21 mouse cellular contexts compared by ENCODE assay signal in the genomic region with DNA sequence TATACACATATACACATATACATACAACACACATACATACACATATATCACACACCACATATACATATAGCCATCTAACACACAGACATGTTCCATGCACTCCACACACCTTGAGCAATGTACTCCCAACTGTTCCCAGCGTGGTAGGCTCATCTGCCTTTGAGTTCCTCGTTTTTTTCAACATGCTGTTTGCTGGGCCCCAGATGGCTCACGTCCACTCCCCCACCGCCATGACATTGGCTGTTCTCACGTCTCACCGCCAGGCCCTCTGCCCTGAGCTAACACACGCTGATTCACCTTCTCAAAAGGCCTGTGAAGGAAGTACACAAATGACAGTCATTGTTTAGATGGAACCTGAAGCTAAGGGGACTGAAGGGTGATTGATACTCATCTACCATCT. TPM values are rescaled to one million over a fixed set of nuclear protein-coding genes. Genes with fewer than 3 reads are reported as not detected.
DNase-seq lines count a peak whose midpoint lies in the region; ATAC-seq and TF ChIP-seq lines count a peak whose summit lies in the region.
"Had no signal": no experiment of that assay in that cellular context is flagged by ENCODE, and none has a peak within 500 bp of the region (broad histone marks: within the 10 kb centered on the region; RNA-seq: fewer than 3 reads in every experiment).

No protein-coding gene starts in this region.

- H3K4me1 ChIP-seq in embryonic facial prominence, embryonic 12.5 days: peaks cover 7% of the 10 kb centered on the region; the same call in 1 of the 2 replicates
- peaks cover 29% of the 10 kb centered on the region for H3K4me1 ChIP-seq in embryonic facial prominence, embryonic 10.5 days
- H3K4me1 ChIP-seq in MEL (ENCODE audit: control insufficient read depth in 1 of 2, insufficient read depth in 2 of 2, low read length in 2 of 2): peaks cover 6 to 32% of the 10 kb centered on the region in 2 experiments
- H3K4me1 ChIP-seq in intestine, embryonic 16.5 days (ENCODE audit: control insufficient read depth, insufficient read depth, low read length): peaks cover 40% of the 10 kb centered on the region
- H3K4me1 ChIP-seq in forebrain, embryonic 15.5 days: no peaks in the 10 kb centered on the region

- H3K27me3 ChIP-seq in embryonic facial prominence, embryonic 12.5 days: no peaks in the 10 kb centered on the region
- H3K27me3 ChIP-seq in embryonic facial prominence, embryonic 10.5 days (replicated peaks; ENCODE audit: low read depth, poor library complexity, severe bottlenecking): no peaks in the 10 kb centered on the region
- H3K27me3 ChIP-seq in MEL (ENCODE audit: control insufficient read depth in 1 of 2, insufficient read depth in 2 of 2, low read length in 2 of 2): no peaks in the 10 kb centered on the region
- no peaks in the 10 kb centered on the region for H3K27me3 ChIP-seq in intestine, embryonic 16.5 days (replicated peaks; ENCODE audit: control insufficient read depth, insufficient read depth, low read length)
- H3K27me3 ChIP-seq in forebrain, embryonic 15.5 days: no peaks in the 10 kb centered on the region
- H3K27me3 ChIP-seq: kidney, embryonic 15.5 days had no signal

- no peak overlapping the region for H3K4me3 ChIP-seq in embryonic facial prominence, embryonic 12.5 days
- H3K4me3 ChIP-seq in embryonic facial prominence, embryonic 10.5 days: no peak overlapping the region
- no peak overlapping the region for H3K4me3 ChIP-seq in MEL (ENCODE audit: control insufficient read depth in 1 of 2, insufficient read depth in 1 of 2, low read depth in 2 of 2, low read length in 2 of 2)
- no peak overlapping the region for H3K4me3 ChIP-seq in intestine, embryonic 16.5 days (ENCODE audit: low read length)
- no peak overlapping the region for H3K4me3 ChIP-seq in forebrain, embryonic 15.5 days
- H3K4me3 ChIP-seq: hindbrain, embryonic 10.5 days; kidney, embryonic 15.5 days; left cerebral cortex, adult 2 months; limb, embryonic 10.5 days had no signal

- ATAC-seq in embryonic facial prominence, embryonic 12.5 days (ENCODE audit: insufficient number of reproducible peaks, insufficient read depth, low FRiP score, low TSS enrichment): no peak
- ATAC-seq in intestine, embryonic 16.5 days: no peak
- ATAC-seq in monocyte, adult 5-6 weeks (replicated peaks; ENCODE audit: insufficient number of reproducible peaks, low FRiP score, low TSS enrichment, poor library complexity, severe bottlenecking): peak; percentile 68
- ATAC-seq in forebrain, embryonic 15.5 days (replicated peaks): no peak
- ATAC-seq: CD4-positive, CD25-positive, alpha-beta regulatory T cell, adult 4 months; forebrain, embryonic 14.5 days; inflammation-experienced regulatory T-cells, adult 6 months had no signal

- DNase-seq in embryonic facial prominence, embryonic 10.5 days (ENCODE audit: low spot score): no peak
- DNase-seq in MEL (ENCODE audit: low read depth, low spot score): peak; percentile 93
- no peak for DNase-seq in frontal cortex, postnatal 36 days (ENCODE audit: low spot score in 2 of 2)
- DNase-seq in right cerebral cortex, postnatal 36 days (ENCODE audit: low spot score in 2 of 2): no peak
- DNase-seq: adrenal gland, postnatal 25 days; cerebellum, adult 2 months; gastrocnemius, postnatal 25 days; lung, postnatal 10 days; spleen, adult 18-20 months had no signal

- WGBS in embryonic facial prominence, embryonic 12.5 days: 78% methylated on average over 7 of the region's 7 CpGs
- 80% methylated on average over 7 of the region's 7 CpGs for WGBS in embryonic facial prominence, embryonic 10.5 days
- 37% methylated on average over 7 of the region's 7 CpGs for WGBS in intestine, embryonic 16.5 days
- 80% methylated on average over 7 of the region's 7 CpGs for WGBS in forebrain, embryonic 15.5 days

- H3K9ac ChIP-seq in embryonic facial prominence, embryonic 12.5 days: 0 out of 2 replicates have a peak overlapping the region, but pooled peaks have one; percentile 7
- H3K9ac ChIP-seq in MEL (ENCODE audit: control insufficient read depth, low read depth, low read length, poor library complexity, severe bottlenecking): peak overlapping the region; percentile 3; the same call in 1 of the 2 replicates
- H3K9ac ChIP-seq in intestine, embryonic 16.5 days (ENCODE audit: low read depth, low read length): peak overlapping the region; percentile 61
- H3K9ac ChIP-seq in forebrain, embryonic 15.5 days (replicated peaks): no peak overlapping the region
- H3K9ac ChIP-seq: kidney, embryonic 15.5 days; liver, embryonic 14.5 days had no signal

- no peak overlapping the region for H3K27ac ChIP-seq in embryonic facial prominence, embryonic 12.5 days
- no peak overlapping the region for H3K27ac ChIP-seq in embryonic facial prominence, embryonic 10.5 days (replicated peaks)
- H3K27ac ChIP-seq in MEL (ENCODE audit: control insufficient read depth, low read depth, low read length): peak overlapping the region; percentile 40
- H3K27ac ChIP-seq in intestine, embryonic 16.5 days (ENCODE audit: low read length): peak overlapping the region; percentile 96
- no peak overlapping the region for H3K27ac ChIP-seq in forebrain, embryonic 15.5 days (replicated peaks)
- H3K27ac ChIP-seq: hindbrain, embryonic 10.5 days; kidney, embryonic 15.5 days; left cerebral cortex, adult 2 months; liver, embryonic 14.5 days had no signal

- no peak for TF ChIP-seq POLR2A in MEL (IDR thresholded peaks at IDR 0.05; ENCODE audit: control insufficient read depth in 1 of 2, insufficient read depth in 1 of 2, low read depth in 1 of 2, low read length in 2 of 2, poor library complexity in 1 of 2)

- TF ChIP-seq CTCF in MEL (IDR thresholded peaks at IDR 0.05 in 2 of 3, conservative IDR thresholded peaks at IDR 0.05 in 1 of 3; ENCODE audit: control insufficient read depth in 1 of 3, insufficient read depth in 1 of 3, low read depth in 2 of 3, low read length in 3 of 3, poor library complexity in 1 of 3, severe bottlenecking in 1 of 3): no peak

- H3K36me3 ChIP-seq in embryonic facial prominence, embryonic 12.5 days: no peaks in the 10 kb centered on the region
- H3K36me3 ChIP-seq in embryonic facial prominence, embryonic 10.5 days (replicated peaks): no peaks in the 10 kb centered on the region
- peaks cover 0 to 13% of the 10 kb centered on the region in 2 experiments; a peak in 2 of 4 replicates for H3K36me3 ChIP-seq in MEL (ENCODE audit: control insufficient read depth in 1 of 2, insufficient read depth in 2 of 2, low read length in 2 of 2)
- no peaks in the 10 kb centered on the region for H3K36me3 ChIP-seq in intestine, embryonic 16.5 days (ENCODE audit: control insufficient read depth, insufficient read depth, low read length)
- no peaks in the 10 kb centered on the region for H3K36me3 ChIP-seq in forebrain, embryonic 15.5 days
- H3K36me3 ChIP-seq: hindbrain, embryonic 10.5 days; kidney, embryonic 15.5 days; limb, embryonic 10.5 days had no signal

- no peaks in the 10 kb centered on the region for H3K79me2 ChIP-seq in MEL (ENCODE audit: control insufficient read depth, insufficient read depth, low read length, poor library complexity)

- no peaks in the 10 kb centered on the region for H3K9me3 ChIP-seq in embryonic facial prominence, embryonic 12.5 days
- H3K9me3 ChIP-seq in embryonic facial prominence, embryonic 10.5 days: no peaks in the 10 kb centered on the region
- no peaks in the 10 kb centered on the region for H3K9me3 ChIP-seq in MEL (replicated peaks; ENCODE audit: insufficient read depth, low read length)
- no peaks in the 10 kb centered on the region for H3K9me3 ChIP-seq in intestine, embryonic 16.5 days (ENCODE audit: control insufficient read depth, low read length)
- H3K9me3 ChIP-seq in forebrain, embryonic 15.5 days: no peaks in the 10 kb centered on the region
- H3K9me3 ChIP-seq: hindbrain, embryonic 10.5 days; kidney, embryonic 15.5 days; limb, embryonic 10.5 days had no signal

- H3K4me2 ChIP-seq in embryonic facial prominence, embryonic 12.5 days (replicated peaks): no peak overlapping the region
- peak overlapping the region; percentile 48; the same call in 1 of the 2 replicates for H3K4me2 ChIP-seq in intestine, embryonic 16.5 days (ENCODE audit: low read depth, low read length)
- no peak overlapping the region for H3K4me2 ChIP-seq in forebrain, embryonic 15.5 days (replicated peaks)
- H3K4me2 ChIP-seq: kidney, embryonic 15.5 days had no signal

- peak; percentile 50 to 58; a peak in 3 of 4 replicates for TF ChIP-seq EP300 in MEL (IDR thresholded peaks at IDR 0.05; ENCODE audit: low read depth in 1 of 2, low read length in 2 of 2)

- TF ChIP-seq RAD21 in MEL (IDR thresholded peaks at IDR 0.05; ENCODE audit: low read depth, low read length): no peak

TF ChIP-seq in MEL, 35 proteins besides CTCF, POLR2A, EP300 and RAD21 (continues in another document):
- TF ChIP-seq NRF1 (IDR thresholded peaks at IDR 0.05; ENCODE audit: insufficient read depth, low read depth, low read length, poor library complexity, severe bottlenecking) (no peak), ETS1 (IDR thresholded peaks at IDR 0.05; ENCODE audit: low read depth, low read length) (peak; percentile 76), TCF12 (IDR thresholded peaks at IDR 0.05; ENCODE audit: low read depth, low read length) (0 out of 2 replicates have a peak, but pooled peaks have one; percentile 19), HCFC1 (IDR thresholded peaks at IDR 0.05; ENCODE audit: low read depth, low read length) (no peak), ZKSCAN1 (IDR thresholded peaks at IDR 0.05; ENCODE audit: low read depth, low read length) (no peak), MXI1 (IDR thresholded peaks at IDR 0.05; ENCODE audit: low read depth, low read length) (peak; percentile 73), KAT2A (conservative IDR thresholded peaks at IDR 0.05; ENCODE audit: low read depth, low read length) (no peak), CHD2 (IDR thresholded peaks at IDR 0.05; ENCODE audit: low read length) (no peak), MYC (IDR thresholded peaks at IDR 0.05; ENCODE audit: low read depth, low read length) (peak; percentile 77; the same call in 1 of the 2 replicates), MAX (IDR thresholded peaks at IDR 0.05; ENCODE audit: low read length) (peak; percentile 64), USF1 (IDR thresholded peaks at IDR 0.05; ENCODE audit: low read depth, low read length) (no peak), ZNF384 (IDR thresholded peaks at IDR 0.05; ENCODE audit: low read depth, low read length) (peak; percentile 84), SMC3 (IDR thresholded peaks at IDR 0.05; ENCODE audit: low read depth, low read length) (no peak)

RNA-seq across cellular contexts. Expression of a gene that starts 52.5 kb away (rescaled TPM):
- polyA plus RNA-seq in embryonic facial prominence, embryonic 12.5 days (2016; fragmentation: Nextera tagmentation; extraction: Ambion mirVana): 24.6 and 26.3 TPM in 2 replicates
- polyA plus RNA-seq in embryonic facial prominence, embryonic 10.5 days (2016; fragmentation: Nextera tagmentation; extraction: Ambion mirVana): 10.8 and 12.0 TPM in 2 replicates
- total RNA-seq in MEL (2012; rRNA removed): 93.6 and 98.4 TPM in 2 replicates
- polyA plus RNA-seq in MEL (2012; ENCODE audit: insufficient read depth in 1 of 2, insufficient read length in 2 of 2, low read depth in 1 of 2, low replicate concordance in 2 of 2, missing spikeins in 1 of 2): 100 to 1,000 TPM in 1 of 2 experiments, 10 to 100 TPM in 1; 68.5 to 174 TPM
- polyA plus RNA-seq in intestine, embryonic 16.5 days (2015; fragmentation: Nextera tagmentation; extraction: Ambion mirVana): 14.4 and 16.2 TPM in 2 replicates
- total RNA-seq in monocyte, adult 5-6 weeks (2017): 346 to 394 TPM (median 381 TPM) in 3 replicates
- polyA plus RNA-seq in forebrain, embryonic 15.5 days (2015; fragmentation: Nextera tagmentation; extraction: Ambion mirVana): 4.7 and 4.9 TPM in 2 replicates

Comparison
In these comparisons a context has a peak if more than half of its experiments do, and no peak if none do; other contexts are left out.
1. H3K27ac ChIP-seq: peak in MEL (single experiment) and intestine, embryonic 16.5 days (single experiment); none in embryonic facial prominence, embryonic 12.5 days (single experiment), embryonic facial prominence, embryonic 10.5 days (single experiment) and forebrain, embryonic 15.5 days (single experiment).